Mouse (Mus musculus) ES-CJ7 (cell line): ENCODE measurements around the gene Cmah.
A peak's percentile ranks its signal among the peaks of the same experiment; 100 is the strongest.

Experiments used
- DNase-seq: peaks from one replicate; pipeline ENCODE4 v3.0.0; 2011; ENCODE audit warnings: low read depth, low spot score

The Cmah gene

GRCm38 (mm10) chr13:24511932-24512520, 184.8 kb downstream of the Cmah start:
- DNase-seq, result peak; percentile 81

DNA sequence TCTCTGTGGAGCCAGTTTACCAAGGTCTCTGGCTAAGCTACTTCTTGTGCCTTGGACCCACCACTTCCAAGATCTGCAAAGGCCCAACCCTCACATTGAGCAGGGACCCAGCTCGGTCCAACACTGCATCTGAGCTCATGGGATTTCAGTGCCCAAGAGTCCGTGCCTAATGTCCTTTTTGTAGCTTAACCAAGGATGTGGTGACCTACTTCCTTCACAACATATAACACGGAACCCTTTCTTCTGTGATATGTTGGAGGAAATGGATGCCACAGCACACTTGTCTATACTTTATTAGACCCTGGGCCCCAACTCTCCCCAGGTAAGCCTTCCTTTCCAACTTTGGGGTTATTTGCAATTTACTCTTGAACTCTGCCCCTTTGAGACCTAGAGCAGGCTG, 186.5 kb downstream of the Cmah start:
- DNase-seq, result no peak

GRCm38 (mm10) chr13:24515101-24515675, 188.0 kb downstream of the Cmah start:
- peak; percentile 14 for DNase-seq

DNA sequence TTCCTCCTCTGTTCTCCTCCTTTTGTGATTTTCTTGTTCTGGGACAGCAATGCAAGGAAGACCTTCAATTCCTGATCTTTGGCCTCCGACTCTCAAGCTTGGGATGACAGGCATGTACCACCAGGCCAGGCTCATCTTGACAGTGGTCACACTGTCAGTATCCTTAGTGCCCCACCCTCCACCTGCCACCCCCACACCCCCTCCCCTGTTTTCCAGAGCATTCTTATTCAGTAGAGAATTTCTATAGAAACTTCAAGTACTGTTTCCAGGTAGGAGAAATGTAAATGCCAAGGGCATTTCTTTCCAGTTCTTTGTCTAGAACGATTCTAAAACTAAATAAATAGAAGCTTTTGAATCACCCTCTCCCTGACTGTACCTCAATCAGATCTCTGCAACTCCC, 190.6 kb downstream of the Cmah start:
- DNase-seq, result peak; percentile 33

GRCm38 (mm10) chr13:24518887-24519286, 191.7 kb downstream of the Cmah start:
- peak; percentile 54 for DNase-seq

DNA sequence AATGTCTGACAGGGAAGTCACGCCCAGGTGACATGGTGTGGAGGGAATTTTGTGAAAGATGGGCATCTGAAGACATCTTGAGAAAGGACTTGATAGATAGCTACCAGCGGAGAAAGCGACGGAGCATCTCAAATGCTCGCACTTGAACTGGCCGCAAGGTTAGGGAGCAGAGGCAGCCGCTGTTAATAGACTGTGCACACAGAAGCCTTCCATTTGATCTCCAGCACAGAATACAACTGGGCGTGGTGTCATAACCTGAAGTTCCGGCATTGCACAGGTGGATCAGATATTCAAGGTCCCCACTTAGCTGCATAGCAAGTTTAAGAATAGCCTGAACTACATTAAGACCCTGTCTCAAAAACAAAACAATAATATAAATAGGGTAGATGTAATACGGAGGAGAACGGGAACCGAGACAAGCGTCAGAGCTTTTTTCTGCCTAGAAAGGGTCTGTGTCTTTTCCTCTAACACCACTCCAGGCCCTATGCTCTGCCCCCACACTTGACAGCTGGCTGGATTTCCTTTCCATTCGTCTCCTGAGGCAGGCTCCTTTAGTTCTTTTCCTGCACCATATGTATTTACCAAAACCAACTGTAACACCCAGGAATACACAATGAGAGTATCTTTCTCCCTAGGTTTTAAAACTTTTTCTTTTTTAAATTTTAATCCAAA, 192.9 kb downstream of the Cmah start:
- no peak for DNase-seq

GRCm38 (mm10) chr13:24520796-24521195, 193.6 kb downstream of the Cmah start:
- DNase-seq, result no peak

- DNase-seq, result no peak
These were observed 194.5 kb downstream of the Cmah start for GRCm38 (mm10) chr13:24521446-24522342.

DNA sequence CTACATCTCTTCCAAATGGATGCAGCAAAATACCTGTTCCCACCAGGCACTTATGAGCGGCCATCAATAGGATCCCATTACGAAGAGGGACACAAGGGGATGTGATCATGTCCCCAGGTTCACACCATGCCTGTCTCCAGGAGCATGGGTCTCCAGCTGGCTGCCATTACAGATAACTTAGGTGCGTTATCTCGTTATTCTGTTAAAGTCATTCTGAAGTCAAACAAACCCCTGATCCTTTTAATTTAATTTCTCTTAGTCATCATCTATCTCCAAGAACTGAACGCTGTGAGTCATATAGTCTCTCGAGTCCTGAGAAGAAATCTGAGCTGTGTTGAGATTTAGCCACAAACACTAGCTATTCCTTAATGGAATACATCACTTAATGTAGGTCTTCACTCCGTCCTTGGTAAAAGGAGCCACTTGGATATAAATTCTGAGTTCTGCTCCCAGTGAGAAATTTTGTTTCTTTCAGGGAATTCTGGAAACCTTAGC, 195.2 kb downstream of the Cmah start:
- DNase-seq, result no peak

GRCm38 (mm10) chr13:24523587-24524221, 196.5 kb downstream of the Cmah start:
- no peak for DNase-seq

DNA sequence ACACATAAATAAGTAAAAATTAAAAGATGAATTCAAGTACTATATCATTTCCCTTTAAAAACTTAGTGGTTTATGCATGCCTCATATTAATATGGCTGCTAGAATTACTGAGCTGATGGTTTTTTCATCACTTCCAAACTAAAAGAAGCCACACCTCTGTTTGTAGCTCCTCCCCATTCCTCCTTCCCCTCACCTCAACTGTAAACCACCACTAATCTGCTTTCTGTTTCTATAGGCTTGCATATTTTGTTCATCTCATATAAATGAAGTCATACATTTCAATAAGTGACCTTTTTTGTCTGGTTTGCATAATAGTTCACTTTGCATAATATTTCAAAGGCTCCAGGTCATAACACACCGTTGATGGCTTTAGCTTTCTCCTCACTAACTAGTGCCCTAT, 197.3 kb downstream of the Cmah start:
- DNase-seq, result no peak

DNA sequence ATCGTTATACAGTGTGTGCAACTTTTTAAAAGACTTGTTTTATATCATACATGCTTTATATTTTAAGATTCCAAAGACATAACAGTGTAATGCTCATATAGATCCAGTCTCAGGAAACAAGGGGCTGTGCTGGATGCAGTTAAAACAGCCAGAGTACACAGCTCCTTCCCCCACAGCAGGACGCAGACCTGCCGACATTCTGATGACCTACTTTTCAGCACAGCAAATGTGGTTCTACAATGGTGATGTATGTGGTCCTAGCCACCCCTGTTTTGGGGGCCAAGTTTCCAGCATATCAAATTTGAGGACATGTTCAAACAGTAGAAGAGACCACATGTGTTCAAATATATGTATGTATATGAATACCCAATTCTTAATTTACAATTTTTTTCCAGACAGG, 198.3 kb downstream of the Cmah start:
- DNase-seq, result no peak

- DNase-seq, result peak; percentile 41
These were observed 199.7 kb downstream of the Cmah start for GRCm38 (mm10) chr13:24526916-24527315.
